Mouse (Mus musculus): Measurements from ENCODE around the gene Acbd5.
"Not testable (repeated sequence)": the region's sequence is repeated elsewhere in the genome, so short reads cannot be mapped to it uniquely, and the experiment has no call there.

The Acbd5 gene

DNA sequence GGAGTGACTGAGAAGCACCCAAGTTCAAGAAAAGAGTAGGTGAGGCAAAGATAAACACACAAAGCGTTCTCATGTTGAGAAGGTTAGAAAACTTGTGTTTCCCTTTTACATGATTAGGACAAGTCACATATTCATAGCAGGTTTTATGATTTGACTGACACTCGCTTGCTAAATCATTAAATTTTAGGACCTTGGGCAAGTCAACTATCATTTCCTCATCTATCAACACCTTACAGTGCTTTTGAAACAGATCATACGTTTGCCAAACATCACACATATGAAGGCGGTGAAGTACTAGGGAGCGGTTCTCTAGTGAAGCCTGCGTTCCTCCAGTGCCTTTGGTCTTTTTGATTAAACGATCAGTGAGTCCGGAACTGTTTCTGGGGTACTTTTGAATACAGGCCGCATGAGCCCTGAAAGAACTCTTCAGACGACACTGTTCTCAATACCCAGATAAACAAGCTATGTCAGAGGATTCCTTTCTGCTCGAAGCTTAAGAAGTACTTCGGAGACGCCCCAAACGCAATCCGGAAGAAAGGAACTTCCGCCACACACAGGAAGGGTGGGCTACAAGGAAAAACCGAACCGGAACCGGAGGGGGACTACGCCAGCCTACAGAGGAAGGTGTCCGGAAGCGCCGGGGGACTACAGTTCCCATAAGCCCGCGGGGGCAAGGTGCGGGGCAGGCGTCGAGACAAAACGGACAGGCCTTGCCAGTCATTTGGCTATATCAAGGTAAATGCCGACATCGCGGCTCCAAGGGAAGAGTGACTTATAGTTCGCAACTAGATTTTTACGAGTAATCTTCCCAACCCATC is at the start of gene Acbd5:
Gene Acbd5, plus strand, starts transcription at position 616 of the 818 bp plus-strand sequence.
- in situ Hi-C loops (cut with MboI), result no loop called here

DNA sequence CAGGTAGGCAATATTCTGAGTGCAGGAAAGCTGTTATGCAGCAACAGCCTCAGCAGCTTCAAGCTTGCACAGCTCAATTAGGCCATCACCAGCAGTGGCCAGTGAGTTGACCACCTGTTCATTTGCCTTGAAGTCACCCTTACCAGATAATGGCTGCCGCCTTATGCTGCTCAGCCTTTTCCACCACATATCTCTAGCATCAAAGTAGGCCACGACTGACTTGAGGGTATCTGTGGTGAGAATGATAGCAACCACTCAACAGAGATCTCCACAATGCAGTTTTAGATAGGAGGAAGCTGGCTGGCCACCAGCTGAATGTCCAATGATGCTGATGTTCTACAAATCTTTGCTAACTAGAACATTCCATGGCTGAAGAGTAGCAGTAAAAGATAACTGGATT is 48.8 kb upstream of the Acbd5 start:
- in situ Hi-C loops (cut with MboI), result no loop called here

DNA sequence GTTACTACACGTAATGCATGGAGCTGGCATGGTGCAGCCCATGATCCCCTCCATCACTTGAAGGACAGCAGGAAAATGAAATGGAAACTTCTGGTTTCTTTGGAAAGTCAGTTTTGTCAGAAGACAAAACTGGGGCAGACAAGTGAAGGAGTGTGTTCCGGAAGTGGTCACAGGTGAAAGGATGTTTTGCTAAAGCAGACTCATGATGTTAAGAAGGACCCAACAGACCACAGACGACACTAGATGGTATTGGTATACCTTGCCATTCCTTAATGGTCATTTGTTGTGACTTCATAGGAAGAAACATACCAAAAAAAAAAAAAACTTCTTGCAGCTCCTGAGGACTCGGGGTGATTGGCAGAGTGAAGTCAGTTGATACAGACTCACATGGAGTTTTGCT is 46.6 kb upstream of the Acbd5 start:
- in situ Hi-C loops (cut with MboI), result loop anchor here (5.0 kb wide), 1 partner anchor 34 kb away; no protein-coding TSS in a partner anchor

DNA sequence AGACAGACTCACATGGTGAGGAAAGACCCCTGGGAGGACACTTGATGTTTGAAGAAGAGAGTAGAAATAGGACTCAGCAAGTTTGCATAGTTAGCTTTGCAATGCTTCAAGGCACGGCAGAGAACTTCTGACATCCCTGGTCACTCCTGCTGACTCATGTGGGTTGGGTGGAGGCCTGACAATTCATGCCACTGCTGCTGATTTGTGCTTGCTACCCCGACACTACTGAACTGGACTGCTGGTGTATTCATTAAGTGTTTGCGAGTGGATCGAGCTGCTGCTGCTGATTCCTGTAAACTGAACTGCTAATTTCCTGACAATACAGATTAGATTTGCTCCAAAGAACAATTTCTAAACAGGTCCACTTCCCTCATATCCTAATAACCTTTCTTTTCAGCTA is 46.2 kb upstream of the Acbd5 start:
- in situ Hi-C loops (cut with MboI), result loop anchor here (5.0 kb wide), 1 partner anchor 34 kb away; no protein-coding TSS in a partner anchor

DNA sequence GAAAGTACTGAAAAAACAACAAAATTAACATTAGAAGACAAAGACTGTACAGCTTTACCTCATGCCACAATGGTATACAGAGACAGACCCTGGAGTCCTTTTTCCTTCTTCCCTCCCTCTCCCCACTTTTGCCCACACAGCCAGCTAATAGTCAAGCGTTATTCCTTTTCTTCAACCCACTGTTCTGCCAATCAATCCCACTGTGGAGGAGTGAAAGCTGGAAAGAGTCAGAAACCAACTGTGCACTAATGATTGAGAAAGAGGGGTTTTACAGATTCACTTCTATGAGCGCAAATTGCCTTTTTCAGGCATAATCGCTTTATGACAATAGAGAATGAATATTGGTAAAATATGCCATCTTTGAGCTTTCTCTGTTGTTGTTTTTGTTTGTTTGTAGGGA is 44.9 kb upstream of the Acbd5 start:
- in situ Hi-C loops (cut with MboI), result loop anchor here (5.0 kb wide), 1 partner anchor 36 kb away; no protein-coding TSS in a partner anchor

DNA sequence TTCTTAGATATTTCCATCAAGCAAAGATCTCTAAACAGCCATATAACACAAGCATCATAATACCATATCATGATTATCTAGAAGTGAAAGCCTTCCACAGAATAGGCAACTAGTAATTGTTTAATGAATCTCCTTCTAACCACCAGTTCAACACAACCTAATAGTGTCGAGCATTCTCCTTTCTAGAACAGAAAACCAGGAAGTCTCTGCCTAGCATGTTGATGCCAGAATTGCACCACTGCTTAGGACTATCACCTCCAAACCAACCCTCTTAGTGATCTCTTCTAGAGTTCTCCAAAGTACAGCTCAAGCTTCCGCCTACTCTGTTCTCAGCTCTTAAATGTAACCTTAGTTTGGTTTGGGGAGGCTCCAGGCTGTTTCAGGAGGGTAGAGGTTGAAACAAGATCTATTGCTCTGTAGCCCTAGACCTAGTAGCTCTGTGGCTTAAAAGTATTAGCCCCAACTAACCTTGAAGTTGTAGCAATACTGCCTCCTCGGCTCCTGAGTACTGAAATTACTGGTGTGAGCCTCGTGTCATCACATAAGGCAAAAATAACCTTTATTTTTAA is 44.2 kb upstream of the Acbd5 start:
- in situ Hi-C loops (cut with MboI), result loop anchor here (5.0 kb wide), 1 partner anchor 36 kb away; no protein-coding TSS in a partner anchor

DNA sequence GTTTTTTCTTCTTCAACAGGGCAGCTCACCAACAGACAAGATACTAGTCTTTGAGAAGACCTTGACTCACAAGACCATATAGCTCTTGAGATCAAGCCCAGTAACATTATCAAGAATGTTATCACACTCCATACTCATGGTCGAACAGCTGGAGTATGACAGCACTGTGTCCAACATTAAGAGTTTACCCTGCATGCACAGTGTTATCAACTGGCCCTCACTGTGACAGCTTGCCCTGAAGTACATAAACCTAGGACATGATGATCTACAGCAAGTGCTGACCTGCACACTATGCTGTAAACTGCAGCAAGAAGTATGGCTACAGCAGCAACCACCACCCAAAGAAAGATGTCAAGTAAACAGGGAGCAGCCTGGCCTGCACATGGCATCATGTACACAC is 41.6 kb upstream of the Acbd5 start:
- in situ Hi-C loops (cut with MboI), result no loop called here

DNA sequence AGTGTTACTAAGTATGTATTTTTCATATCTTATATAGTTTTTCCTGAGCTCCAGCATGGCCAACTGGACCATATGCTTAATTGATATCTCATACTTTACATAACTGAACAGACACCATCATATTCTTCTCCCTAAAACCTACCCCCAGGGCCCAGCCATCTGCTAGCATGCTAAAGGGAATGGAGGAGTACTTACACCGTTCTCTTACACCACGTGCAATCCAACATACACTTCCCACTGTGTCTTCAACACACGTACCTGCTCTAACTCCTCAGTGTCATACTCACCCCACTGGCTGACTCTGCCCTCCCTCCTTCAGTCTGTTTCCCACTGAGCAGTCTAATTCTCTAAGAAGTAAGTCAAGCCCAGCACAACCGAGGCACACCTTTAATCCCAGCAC is 39.1 kb upstream of the Acbd5 start:
- in situ Hi-C loops (cut with MboI), result no loop called here

DNA sequence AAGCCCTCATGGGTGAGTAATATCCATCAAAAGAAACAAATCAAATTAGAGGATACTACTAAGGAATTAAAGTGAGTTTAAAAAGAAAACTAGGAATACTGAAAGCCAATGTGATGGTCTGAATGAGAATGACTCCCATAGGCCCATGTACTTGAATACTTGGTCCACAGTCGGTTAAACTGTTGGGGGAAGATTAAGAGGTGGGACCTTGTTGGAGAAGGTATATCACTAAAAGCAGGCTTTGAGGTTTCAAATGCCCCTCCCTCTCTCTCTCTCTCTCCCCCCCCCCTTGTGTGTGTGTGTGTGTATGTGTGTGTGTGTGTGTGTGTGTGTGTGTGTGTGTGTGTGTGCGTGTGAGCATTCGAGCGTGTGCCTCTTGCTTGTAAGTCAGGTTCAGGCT is 37.3 kb upstream of the Acbd5 start:
- in situ Hi-C loops (cut with MboI), result no loop called here

DNA sequence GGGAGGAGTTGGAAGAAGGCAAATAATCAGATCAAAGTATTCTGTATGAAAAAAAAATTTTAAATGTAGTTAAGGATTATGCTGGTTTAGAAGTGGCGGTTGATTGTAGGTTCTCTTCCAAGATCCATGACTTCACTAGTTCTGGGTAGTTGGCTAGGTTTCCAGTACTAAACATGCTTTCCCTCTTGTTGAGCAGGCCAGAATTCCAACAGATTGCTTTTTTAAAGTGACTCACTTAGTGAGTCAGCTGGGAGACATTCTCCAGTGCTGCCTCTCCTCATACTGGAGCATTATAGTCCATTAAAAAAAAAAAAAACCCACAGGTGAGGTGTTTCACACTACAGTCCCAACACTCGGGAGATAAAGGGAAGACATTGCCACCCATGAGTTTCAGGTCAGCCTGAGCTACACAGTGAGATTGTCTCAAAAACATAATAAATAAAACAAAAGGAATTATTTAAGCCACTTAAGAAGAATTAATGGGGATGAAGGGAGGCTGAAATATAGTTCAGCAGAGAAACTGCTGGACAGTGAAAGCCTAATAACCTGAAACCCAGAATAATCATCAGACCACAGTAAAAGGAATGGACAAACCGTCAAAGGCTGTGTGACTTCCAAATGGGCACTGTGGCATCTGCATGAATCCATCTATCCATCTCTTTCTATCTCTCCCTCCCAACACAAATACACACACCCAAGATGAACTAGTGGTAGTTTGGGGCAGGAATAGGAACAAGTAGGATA is 33.1 kb upstream of the Acbd5 start:
- in situ Hi-C loops (cut with MboI), result no loop called here

DNA sequence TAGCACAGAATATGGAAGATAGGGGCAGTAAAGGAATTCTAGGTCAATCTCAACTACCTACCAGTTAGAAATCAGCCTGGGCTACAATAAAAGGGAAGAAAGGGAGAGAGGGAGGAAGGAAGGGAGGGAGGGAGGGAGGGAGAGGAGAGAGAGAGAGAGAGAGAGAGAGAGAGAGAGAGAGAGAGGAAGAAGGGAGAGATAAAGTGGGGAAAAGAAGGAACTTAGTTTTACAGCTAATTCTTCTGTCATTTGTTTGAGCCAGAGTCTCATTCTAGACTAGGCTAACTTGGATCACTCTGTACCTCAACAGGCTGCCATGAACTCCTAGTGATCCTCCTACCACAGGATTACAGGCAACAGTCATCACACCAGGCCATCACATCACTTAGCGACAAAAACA is 32.5 kb upstream of the Acbd5 start:
- in situ Hi-C loops (cut with MboI), result no loop called here

DNA sequence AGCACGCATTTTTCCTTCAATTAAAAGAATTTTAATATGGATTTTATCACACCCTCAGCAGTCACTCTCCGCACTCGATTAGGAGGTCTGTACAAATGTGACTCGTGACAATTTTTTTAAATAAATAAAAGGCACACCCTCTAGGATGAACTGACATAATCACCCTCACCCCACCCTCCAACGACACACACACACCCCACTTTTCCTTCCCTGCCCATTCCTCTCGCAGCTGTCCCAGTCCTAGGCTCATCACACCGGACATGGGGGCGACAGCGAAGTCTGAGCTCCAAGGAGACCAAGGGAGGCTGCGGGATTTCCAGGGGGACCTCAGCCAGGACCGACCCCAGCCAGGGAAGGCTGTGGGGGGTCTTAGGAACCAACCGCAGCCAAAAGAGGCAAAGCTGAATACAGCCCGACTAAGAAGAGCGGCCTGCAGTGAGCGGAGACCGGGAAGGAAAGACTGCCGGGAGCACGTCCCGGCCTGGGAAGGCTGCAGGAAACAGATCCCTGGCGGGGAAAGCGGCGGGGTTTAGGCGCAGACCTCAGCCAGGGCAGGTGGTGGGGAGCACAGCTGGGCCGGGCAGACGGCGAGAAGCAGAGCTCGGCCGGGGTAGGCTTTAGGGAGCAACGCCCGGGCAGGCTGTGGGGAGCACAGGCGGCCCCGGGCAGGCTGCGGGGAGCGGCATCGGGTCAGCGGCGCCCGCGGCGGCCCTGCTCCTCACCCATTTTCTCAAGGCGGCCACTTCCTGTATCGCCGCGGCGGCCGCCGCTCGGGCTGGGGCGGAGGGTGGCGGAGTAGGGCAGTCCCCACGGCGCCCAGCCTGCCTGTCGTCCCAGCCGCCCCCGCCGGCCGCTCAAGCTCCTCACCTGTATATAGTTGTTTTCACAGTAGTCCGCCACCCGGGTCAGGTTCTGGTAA is 28.6 kb upstream of the Acbd5 start:
- in situ Hi-C loops (cut with MboI), result no loop called here

DNA sequence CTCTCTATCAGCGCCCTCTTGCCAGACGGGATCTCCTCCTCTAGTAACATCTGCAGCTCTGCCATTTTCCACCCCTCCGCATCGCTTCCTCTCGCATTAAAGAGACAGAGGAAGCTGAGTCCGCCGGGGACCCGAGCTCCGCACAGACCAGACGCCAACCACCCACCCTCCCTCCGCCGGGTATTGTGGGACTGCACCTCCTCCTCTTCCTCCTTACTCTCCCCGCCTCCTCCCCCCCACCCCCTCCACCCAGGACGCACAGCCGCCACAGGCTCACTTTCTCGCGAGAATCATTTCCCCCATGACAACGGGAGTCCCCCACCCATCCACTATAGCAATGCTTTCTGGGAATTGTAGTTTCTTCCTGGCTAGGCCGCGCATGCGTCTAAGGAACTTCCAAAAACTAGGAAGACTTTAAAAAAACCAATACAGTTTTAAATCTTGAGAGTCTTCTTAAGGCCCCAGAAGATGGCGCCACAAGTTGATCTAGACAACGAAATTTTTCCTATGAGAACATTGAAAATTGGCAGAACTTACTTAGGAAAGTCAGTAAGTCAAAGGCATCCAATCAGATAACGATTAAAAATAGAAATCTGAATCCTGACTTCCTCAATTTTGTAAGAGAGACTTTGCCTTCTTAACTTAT is 27.8 kb upstream of the Acbd5 start, which contains the start of gene Abi1:
Gene Abi1, minus strand, starts transcription at position 241 of the 646 bp plus-strand sequence.
- in situ Hi-C loops (cut with MboI), result no loop called here

DNA sequence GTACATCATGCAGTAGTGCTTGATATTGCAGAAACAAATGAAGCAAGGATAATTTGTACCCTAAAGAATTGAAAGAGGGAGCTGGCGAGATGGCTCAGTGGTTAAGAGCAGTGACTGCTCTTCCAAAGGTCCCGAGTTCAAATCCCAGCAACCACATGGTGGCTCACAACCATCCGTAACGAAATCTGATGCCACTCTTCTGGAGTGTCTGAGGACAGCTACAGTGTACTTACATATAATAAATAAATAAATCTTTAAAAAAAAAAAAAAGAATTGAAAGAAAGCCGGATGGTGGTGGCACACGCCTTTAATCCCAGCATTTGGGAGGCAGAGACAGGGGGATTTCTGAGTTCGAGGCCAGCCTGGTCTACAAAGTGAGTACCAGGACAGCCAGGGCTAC is 27.3 kb upstream of the Acbd5 start:
- in situ Hi-C loops (cut with MboI), result not testable (repeated sequence)

DNA sequence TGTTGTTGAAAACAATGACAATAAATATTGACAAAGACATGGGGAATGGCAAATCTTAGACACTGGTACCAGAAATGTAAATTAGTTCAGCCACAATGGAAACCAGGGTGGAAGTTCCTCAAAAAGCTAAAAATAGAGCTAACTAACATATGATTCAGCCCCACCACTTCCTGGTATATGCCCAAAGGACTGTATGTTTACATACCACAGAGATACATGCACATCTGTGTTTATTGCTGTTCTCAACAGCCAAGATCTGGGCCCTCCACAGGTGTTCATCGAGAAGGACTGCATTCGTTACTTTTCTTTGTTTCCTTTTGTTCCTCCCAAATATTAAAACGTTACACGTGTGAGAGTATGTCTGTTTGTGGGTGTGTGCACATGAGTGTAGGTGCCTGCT is 26.5 kb upstream of the Acbd5 start:
- in situ Hi-C loops (cut with MboI), result no loop called here

DNA sequence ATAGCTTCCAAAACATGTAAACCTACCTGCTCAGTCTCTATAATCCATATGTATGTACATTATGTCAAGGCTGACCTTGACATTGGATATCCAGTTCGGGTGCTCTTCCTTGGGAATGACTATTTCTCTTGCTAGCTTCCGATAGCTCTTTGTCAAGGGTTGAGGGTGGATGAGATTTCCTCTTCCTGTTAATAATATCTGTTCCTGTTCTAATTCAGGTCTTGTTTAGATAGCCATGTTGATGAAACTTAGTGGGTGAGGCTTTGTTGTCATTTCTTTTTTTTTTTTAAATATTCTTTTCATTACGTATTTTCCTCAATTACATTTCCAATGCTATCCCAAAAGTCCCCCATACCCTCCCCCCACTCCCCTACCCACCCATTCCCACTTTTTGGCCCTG is 25.8 kb upstream of the Acbd5 start:
- in situ Hi-C loops (cut with MboI), result no loop called here

DNA sequence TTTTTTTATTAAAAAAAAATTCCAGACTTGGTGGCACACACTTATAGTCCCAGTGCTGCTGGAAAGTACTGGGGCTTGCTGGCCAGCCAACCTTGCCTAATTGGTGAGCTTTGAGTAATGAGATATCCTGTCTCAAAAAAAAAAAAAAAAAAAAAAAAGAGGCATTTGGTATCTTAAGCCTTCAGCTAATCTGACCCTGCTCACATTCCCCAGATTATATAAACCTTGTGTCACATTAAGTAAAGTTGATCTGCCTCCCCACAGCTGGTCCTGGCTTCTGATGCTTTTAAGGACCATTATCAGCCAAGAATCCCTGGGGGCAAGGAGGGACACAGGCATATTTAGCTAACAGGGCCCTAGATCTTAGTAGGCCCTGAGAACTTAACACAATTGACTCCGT is 22.3 kb upstream of the Acbd5 start:
- in situ Hi-C loops (cut with MboI), result no loop called here

DNA sequence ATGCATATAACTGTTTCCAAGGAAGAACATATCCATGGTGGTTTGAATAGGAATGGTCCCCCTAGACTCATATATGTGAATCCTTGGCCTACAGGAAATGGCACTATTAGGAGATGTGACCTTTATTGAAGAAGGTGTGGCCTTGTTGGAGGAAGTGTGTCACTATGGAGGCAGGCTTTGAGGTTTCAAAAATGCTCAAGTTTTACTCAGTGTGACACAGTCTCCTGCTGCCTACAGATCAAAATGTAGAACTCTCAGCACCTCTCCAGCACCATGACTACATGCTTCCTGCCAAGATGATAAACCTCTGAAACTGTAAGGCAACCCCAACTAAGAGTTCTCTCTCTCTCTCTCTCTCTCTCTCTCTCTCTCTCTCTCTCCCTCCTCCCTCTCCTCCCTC is 20.0 kb upstream of the Acbd5 start:
- in situ Hi-C loops (cut with MboI), result no loop called here

DNA sequence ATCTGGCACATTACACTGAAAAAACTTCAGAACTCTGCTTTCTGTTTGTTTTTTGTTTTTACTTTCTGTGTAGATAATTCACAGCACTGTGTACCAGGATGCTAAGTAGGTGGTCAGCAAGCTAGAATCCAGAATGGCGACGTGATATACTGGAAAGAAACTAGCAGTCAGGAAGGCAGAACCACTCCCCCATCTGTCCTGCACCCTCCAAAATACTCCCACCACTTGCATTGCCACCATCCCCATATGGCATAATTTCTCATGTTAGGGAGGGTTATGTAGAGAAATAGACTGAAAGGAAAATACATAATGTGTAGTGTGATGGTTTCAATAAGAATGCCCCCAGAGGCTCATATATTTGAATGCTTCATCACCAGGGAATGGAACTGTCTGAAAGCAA is 16.1 kb upstream of the Acbd5 start:
- in situ Hi-C loops (cut with MboI), result no loop called here

DNA sequence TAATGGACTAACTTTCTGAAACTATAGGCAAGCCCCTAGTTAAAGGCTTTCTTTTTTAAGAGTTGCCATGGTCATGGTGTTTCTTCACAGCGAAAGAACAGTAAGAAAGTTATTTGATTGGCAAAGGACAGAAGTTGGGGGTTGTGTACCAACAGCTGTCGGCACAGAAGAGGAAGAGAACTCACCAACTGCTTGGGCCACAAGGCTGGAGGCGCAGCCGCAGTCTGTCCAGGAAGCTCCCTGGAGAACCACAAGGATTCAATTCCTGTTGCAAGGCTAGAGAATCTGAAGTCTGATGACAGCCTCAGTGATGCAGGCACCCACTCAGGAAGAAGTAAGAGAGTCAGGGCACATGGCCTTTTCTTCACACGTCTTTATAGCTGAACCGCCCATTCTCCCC is 15.4 kb upstream of the Acbd5 start:
- in situ Hi-C loops (cut with MboI), result no loop called here

DNA sequence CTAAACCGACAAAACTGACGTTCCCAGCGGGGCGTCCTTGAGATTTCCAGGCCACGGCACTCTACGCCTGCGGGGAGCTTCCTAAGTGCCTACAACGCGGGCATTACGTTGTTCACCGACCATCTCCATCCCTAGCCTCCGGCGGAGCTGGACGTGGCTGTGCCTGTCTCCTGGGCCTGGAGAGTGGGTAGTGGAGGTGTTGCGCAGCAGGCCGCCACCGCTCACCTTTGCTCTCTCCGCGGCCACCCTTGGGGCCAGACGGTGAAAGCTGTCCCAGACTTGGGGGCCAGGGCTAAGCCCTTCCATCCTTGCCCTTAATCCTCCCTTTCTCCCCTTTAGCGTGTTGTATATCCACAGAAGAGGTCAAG is 387 bp downstream of the Acbd5 start:
- in situ Hi-C loops (cut with MboI), result no loop called here

All from mature B cell (primary cell).